Mouse (Mus musculus) A20 (cell line): ENCODE measurements at regions not wholly inside any gene's neighbourhood (a gene's known extent, or its start where the extent isn't known, plus 50 kb on each side); places are given as distances from the start of the nearest gene placed in this dataset.

Experiments
- DNase-seq: peaks from one replicate; pipeline ENCODE4 v3.0.0-alpha.2; 2011; ENCODE audit warnings: low read depth, low spot score

DNA sequence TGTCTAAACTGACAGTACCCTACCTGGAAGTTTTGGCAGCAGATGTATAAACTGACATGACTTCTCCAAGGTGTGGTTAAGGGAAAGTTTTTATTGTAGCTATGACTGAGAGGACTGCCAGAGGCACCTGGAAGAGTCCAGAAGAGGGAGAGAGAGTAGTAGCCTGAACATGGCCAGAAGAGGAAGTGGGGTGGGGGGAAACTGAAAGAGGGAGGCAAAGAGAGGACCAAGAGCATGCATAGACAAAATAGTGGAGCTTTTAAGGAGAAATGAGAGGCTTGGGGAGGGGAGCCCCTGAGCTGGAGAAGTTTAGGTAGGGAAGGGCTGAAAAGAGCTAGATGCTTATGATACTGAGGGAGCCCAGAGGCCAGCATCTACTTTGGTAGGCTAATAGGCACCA lies 255.2 kb upstream of the Id2 start:
- no peak for DNase-seq

DNA sequence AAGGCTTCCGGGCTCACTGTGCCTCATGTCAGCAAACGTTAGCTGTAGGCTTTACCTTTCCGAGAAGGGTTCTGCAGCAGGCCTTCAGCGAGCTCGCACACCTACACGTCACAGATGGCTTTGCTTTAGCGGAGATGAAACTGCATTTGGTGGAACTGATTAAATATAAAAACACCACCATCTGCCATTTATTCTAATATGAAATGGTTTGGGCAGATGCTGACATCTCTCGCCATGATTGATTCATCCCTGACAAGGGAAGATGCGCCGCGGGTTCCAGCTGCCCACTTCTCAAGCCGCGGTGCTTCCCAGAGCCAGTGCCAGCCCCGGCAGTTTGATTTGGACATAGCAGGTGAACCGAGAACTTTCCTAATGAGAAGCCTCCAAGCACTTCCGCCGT lies 247.4 kb upstream of the Id2 start:
- DNase-seq = no peak

GRCm38 (mm10) chr12:25338771-25339170 lies 241.8 kb upstream of the Id2 start:
- DNase-seq = no peak

DNA sequence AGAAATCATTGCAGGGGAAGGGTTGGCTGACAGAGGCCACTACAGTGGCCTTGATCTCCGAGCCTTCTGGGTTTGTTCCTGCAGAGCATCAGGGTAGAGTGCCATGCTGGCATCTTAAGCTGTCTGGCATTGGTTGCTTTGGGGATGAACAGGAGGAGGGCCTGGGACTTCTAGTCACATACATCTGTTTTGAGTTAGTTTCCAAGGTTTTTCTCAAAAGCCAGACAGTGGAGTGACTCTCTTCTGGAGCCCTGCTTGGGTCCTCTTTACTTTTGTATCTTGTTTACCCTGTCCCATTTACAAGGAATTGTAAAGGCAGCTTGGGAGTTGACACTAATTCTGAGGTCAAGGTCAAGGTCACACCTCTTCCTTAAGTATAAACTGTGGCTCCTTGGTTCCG lies 239.0 kb upstream of the Id2 start:
- no peak for DNase-seq

GRCm38 (mm10) chr12:25335069-25335468 lies 238.1 kb upstream of the Id2 start:
- DNase-seq = no peak

DNA sequence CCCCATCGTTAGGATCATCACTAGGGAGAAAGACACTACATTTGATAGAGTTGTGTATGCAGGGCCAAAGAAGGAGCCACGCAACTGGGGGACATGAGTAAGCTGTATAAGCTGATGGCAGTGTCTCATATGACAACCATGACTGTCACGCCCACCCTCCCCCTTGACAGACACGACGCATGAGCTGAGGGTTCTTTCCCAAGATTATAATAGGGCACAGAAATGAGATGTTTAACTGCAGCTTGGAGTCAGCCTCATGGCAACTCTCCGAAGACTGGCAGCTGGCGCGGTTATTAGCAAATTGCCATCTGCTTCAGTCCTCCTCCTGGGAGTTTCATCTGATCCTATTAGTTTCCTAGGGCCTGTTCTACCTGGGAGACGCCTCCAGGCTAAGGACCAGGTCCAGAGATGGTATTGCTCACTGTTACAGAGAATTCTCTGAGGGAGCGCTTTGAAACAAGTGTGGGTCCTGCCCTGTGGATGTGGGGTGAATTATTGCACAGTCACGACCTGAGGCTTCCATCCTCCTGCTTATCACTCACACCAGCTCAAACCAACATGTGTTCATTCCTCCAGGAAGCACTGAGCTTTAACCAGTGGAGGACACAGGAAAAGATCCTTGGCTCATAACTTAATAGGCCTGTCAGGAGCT lies 235.6 kb upstream of the Id2 start:
- no peak for DNase-seq

GRCm38 (mm10) chr12:25330004-25330708 lies 233.2 kb upstream of the Id2 start:
- peak; percentile 58 for DNase-seq

- peak; percentile 41 for DNase-seq
These were observed 229.0 kb upstream of the Id2 start for GRCm38 (mm10) chr12:25325901-25326300.

GRCm38 (mm10) chr12:25323171-25323570 lies 226.2 kb upstream of the Id2 start:
- no peak for DNase-seq

GRCm38 (mm10) chr12:25320262-25320767 lies 223.4 kb upstream of the Id2 start:
- DNase-seq = no peak

DNA sequence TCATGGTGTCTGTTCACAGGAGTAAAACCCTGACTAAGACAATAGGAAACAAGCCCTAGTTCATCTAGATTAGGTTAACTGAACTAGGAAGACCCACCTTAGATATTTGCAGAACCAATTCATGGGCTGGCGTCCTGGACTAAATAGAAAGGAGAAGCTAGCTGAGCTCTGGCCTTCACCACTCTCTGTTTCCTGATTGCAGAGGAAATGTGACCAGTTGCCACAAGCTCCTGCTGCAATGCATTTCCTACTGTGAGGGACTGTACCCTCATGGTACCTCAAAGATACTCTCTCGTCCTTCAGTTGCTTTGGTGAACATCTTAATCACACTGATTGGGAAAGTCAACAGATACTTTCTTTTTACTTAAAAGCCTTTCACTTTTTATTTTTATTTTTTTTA lies 222.9 kb upstream of the Id2 start:
- DNase-seq = peak; percentile 44

DNA sequence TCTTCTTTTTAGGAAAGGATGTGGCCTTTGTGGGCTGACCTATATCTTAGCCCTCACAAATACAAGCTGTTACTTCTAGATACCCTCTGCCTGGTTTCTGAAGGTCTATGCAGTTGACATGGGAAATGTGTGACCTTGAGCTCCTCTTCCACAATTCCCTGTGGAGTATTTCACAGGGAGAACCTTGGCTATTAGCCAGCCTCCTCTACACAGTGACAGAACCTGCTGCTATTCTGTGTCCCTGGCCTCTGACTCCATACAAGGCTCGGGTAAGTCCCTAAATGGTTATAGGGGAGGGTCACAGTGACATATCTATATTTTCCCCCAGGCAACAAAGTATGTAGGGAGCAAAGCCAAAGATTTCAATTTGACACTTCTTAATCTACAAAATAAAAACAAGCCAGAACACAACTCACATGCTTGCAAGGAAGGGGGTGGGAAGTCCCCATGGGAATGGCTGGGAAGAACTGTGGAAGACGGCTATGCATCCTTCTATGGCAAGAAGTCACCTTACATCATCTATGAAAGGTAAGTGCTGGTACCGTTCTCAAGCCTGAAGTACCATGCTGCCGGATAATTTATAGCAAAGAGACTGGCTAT lies 221.2 kb upstream of the Id2 start:
- DNase-seq = no peak

GRCm38 (mm10) chr12:25315969-25316368 lies 219.0 kb upstream of the Id2 start:
- peak; percentile 27 for DNase-seq

- peak; percentile 24 for DNase-seq
These were observed 216.3 kb upstream of the Id2 start for GRCm38 (mm10) chr12:25313212-25313611.

GRCm38 (mm10) chr12:25312390-25312789 lies 215.4 kb upstream of the Id2 start:
- DNase-seq = peak; percentile 27

- DNase-seq = peak; percentile 93
These were observed 214.8 kb upstream of the Id2 start for GRCm38 (mm10) chr12:25311728-25312127.

- no peak for DNase-seq
These were observed 213.5 kb upstream of the Id2 start for GRCm38 (mm10) chr12:25310293-25310946.

DNA sequence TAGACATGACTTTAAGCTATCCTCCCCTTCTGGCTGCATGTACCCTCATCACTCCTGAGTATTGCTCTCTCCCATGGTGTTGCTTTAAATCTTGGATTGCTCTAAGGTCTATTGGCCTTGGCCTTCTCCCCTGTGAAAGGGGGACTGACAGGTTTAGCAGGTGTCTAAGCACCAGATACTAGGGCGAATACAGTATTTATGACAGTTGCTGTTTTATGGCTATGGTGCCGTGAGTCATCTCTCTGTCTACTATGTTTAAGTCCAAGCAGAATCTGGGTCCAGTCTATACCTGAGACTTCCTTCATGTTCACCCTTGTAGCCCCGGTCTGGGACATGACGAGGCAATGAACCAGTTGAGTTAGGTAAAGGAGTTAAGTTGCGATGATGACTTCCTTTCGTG lies 212.3 kb upstream of the Id2 start:
- DNase-seq = no peak

GRCm38 (mm10) chr12:25305764-25306653 lies 209.1 kb upstream of the Id2 start:
- DNase-seq = peak; percentile 92

- no peak for DNase-seq
These were observed 208.0 kb upstream of the Id2 start for GRCm38 (mm10) chr12:25304820-25305511.
